Mouse (Mus musculus): Measurements from ENCODE around the gene Stn1.

Stn1 gene

DNA sequence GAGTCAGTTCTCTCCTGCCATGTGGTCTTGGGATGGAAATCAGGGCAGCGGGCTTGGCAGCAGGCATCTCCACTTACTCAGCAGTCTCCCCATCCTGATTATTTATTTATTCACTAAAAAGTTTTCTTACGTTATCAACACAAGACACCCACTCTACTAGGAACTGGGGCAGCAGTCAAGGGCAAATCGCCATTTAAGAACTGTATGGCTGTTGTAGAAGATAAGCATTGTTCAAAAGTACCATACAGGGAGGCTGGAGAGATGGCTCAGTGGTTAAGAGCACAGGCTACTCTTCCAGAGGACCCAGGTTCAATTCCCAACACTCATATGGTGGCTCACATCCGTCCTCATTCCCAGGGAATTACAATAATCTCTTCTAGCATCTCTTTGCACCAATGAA lies 65.5 kb downstream of the Stn1 start:
- no peak for DNase-seq (ENCODE audit: low spot score)

DNA sequence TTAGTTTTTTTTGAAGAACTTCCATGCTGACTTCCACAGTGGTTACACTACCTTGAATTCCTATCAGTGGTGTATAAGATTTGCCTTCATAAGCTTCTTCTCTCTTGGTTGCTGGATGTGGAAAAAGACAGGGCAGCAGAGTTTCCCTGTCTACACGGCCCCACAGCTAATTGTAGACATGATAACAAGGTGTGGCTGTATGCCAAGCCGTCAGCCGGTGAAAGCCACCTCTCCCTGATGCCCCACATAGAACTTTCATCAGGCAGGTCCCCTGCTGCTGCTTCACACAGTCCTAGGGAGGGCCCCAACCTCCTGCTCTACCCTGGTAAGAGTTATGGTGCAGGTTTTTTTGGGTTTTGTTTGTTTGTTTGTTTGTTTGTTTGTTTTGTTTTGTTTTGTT lies 68.6 kb downstream of the Stn1 start:
- DNase-seq (ENCODE audit: low spot score), result no peak

DNA sequence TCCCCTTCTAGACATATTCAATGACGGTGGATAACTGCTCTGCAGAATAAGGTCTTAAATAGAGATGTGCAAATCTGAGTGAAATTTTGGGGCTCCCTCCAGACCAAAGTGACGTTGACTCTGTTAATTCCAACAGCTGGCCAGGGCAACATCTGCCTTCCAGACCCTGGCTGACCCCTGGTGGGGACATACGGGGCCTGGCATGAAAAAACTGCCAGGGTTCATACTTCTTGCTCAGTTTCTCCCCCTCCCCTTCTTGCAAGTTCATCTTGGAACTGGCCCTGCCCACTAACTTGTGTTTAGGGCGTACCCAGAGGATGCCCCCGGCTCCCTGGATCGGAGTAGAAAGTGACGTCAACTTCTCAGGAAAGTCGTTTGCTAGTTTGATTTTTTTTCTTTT lies 70.5 kb downstream of the Stn1 start:
- no peak for DNase-seq (ENCODE audit: low spot score)

DNA sequence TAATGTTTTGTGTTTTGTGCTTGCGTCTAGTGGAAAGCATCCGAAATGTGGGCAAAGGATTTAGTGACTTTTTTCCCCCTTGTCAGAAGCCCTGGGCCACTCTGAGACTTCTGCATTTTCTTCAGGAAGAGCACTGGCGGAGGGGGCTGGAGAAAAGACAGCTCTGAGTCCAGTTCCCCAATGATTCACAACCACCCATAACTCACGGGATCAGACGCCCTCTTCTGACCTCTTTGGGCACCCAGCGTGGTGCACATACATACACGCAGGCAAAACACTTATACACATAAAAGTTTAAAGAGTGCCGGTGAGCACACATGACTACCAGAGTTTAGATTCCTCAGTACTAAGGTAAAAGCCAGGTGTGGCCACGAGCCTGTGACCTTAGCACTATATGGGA lies 71.8 kb downstream of the Stn1 start:
- no peak for DNase-seq (ENCODE audit: low spot score)

DNA sequence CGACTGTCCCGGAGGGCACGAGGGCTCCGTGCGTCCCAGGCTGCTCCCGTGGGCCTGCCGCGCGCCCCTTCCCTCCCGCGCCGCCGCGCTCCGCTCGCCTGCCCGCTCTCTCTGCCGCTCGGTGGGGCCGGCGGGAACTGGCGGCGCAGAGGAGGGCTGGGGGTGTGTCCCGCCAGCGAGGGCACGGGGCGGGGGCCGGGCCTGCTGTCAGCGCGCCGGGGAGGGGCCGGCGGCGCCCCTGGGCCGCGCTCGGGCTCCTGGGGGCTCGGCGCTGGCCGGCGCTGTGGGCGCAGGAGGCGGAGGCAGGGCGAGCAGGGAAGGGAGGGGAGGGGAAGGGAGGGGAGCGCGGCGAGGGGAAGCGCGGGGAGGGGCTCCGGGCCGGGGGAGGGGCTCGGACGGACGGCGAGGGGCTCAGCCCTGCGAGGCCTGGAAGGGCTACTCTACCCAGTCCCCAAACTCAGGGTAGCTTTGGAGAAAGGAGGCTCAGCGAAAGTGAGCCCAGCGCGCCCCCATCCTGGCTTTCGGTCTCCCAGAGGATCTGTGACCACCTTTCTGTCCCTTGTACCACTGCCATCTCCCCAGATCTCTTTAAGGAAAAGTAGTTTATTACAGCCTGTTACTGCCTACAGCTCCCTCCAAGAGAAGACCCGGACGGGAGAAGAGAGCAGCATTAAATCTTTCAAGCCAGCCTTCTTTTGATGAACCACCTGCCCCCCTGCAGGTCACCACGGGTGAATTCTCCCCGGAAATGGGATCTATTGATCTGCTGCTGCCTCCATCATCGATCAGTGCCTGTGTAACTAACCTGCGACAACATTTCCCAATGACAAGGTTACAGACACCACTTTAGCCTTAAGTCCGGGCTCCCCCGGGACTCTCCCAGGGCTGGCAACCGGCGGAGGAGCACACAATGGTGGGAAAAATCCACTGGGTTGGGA lies 72.7 kb downstream of the Stn1 start, which contains the start of gene Sh3pxd2a:
Sh3pxd2a (minus strand) TSS at position 98 of the 938 bp plus-strand sequence.
- no peak for DNase-seq (ENCODE audit: low spot score)

DNA sequence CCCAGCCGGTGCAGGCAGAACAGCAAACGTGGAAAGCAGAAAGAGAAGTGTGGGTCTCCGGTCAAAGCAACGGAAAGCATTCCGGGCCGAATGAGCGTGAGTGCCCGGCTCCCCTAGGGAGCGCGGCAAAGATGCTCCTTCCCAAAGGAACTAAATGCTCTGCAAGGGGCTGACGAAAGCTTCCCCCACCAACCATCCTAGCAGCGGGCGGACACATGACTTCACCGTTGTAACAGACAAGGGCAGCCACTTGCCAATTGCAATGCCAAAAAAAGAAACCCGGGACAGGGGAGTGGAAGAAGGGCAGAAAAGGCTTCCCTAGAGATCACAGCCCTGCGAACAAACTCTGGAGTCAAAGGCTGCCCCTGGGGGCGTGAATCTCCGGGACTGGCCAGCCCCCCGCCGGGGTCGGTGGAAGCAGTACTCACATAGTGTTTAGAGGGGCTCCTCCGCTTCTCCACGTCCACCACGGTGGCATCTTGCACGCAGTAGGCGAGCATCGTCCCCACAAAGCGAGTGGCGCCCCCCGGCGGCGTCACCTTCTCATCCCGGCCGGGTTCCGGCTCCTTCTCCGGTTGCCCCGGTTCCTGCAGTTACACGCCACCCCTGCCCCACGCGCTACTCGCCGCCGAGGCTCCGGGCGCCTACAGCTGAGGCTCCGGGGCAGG lies 73.5 kb downstream of the Stn1 start:
- DNase-seq (ENCODE audit: low spot score), result no peak

DNA sequence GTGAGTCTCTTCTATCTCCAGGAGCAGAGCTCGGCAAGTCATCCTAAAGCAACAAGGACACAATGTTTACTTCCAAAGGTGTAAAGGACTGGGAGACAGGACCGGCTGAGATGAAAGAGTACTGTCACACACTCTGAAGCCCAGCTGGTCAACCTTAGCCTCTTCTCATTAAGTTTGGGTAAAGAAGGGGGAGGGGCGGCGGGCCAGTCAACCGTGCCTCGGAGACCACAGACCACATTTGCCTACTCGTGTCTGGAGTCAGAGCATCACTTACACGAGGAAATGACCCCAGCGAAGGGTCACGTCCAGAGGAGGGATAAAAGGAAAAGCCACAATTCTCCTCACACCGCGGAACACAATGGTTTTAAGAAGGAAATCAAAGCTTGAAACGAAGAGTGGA lies 74.1 kb downstream of the Stn1 start:
- no peak for DNase-seq (ENCODE audit: low spot score)

DNA sequence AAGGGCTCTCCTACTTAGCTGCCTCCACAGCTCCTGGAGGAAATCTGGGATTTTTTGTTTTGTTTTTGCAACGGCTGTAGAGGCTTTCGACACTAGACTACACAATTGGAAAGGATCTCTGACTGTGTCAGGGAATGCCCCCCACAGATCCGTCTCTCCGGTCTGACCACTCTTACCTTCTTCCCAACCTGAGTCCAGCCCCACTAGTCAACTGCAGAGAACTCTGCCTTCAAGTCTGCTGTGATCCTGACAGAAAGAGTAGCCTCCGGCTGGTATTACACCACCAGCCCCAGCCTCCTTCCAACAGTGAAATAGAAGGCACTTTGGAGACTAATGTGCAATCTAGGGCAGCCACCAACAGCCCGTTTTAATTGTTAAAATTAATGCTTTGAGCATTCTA lies 74.6 kb downstream of the Stn1 start:
- DNase-seq (ENCODE audit: low spot score), result no peak

DNA sequence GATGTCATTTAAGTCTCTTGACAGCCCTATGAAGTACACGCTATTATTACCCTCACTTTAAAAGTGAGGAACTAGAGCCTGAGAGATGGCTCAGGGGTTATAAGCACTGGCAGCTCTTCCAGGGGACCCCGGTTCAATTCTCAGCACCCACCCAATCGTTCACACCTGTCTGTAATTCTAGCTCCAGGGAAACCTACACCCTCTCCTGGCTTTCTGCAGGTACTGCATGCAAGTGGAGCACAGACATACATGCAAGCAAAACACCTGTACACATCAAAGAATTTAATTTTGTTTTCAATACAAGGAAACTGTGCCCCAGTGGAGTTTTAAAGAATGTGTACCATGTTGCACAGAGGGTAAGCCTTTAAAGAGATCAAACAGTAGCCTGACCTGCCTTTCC lies 75.5 kb downstream of the Stn1 start:
- DNase-seq (ENCODE audit: low spot score), result no peak

DNA sequence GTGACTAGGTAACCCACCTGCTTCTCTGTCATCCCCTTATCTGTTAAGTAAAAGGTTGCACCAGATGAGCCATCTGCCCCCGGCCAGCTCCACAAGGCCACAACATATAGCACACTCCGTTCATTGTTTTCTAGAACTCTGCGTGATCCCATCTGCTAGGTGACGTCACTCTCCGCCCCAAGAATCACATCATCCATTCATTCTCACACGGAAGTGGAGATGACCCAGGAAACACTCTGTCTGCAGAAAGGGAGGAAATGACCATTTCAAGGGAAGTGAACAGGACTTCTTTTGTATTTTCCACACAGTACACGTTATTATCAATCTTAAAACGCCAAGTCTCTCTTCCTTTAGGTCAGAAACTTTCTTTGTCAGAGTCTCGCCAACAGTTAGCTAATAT lies 75.9 kb downstream of the Stn1 start:
- no peak for DNase-seq (ENCODE audit: low spot score)

DNA sequence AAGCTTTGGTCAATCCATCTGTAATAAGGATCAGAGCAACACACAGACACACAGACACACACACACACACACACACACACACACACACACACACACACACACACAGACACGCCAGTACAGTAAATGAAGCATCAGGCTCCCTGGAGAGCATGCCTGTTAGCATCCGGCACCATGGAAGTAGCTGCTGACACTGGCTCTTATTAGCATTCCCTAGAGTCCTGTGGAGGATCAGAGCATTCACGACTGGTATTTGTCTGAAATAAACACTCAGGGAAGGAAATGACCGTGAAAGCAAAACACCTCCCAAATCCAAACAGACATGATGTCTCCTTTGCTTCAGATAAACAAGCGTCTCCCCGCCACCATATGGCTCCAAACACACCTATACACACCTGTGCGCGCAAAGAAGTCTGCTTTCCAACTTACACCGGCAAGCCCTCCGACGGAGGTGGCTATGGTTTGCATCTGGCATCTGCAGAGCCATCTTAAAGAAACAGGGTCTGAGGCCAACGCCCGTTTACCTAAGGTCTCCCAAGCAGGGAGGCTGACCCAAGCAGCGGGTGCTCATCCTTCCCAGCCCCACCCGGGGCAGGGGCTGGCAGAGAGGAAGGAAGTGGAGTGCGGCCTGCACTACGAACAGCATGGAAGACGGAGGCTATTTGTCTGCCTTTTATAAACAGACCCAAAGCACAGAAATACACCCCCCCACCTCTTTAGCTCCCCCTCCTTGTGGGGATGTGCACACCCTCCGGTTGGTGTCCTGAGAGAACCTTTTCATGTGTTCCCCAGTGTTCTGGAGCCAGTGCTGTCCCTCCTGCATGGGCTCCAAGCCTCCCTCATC lies 77.0 kb downstream of the Stn1 start:
- no peak for DNase-seq (ENCODE audit: low spot score)

DNA sequence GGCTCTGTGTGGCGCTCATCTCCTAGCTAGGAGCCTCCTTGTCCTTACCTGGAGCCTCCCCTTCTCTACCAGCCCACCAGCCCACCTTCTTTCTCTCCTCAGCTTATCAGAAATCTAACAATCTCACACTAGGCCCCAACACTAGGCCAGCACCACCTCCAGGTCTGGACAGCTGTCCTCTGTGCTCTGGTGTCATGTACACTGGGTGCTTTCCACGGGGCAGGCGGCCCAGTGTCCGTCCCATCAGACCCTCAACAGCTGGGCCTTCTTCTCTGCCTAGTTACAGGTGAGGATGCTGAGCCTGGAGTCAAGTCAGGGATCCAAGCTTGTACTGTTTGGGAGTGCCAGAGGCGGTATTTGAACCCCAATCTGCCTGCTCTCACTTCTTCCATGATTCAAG lies 78.1 kb downstream of the Stn1 start:
- no peak for DNase-seq (ENCODE audit: low spot score)

DNA sequence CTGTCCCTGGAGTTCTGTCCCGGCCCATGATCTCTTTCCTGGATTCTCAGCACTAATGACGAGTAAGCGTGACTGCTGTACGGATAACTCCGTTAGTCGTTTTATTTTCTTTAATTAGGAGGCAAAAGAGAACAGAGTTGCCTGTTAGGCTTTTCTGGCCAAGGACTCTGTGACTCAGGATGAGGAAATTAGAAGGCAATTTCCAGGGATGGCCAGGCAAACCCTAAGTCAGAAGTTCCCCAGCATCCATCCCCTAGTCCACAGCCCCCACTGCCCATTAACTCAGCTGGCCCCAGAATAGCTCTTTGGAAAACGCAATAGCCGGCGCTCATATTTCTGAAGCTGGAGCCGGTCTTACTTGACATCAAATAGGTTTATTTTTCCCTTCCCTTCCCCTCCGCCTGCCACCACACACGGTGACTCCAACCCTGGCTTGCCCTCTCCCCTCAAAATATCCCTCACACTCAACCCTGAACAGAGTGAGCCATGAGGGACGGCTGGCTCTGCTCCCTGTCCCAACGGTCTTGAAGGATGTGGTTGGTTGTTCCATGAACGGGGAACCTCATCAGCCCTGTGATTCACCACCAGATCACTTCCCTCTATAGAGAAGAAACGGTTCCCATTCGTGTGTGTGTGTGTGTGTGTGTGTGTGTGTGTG lies 78.7 kb downstream of the Stn1 start:
- no peak for DNase-seq (ENCODE audit: low spot score)

DNA sequence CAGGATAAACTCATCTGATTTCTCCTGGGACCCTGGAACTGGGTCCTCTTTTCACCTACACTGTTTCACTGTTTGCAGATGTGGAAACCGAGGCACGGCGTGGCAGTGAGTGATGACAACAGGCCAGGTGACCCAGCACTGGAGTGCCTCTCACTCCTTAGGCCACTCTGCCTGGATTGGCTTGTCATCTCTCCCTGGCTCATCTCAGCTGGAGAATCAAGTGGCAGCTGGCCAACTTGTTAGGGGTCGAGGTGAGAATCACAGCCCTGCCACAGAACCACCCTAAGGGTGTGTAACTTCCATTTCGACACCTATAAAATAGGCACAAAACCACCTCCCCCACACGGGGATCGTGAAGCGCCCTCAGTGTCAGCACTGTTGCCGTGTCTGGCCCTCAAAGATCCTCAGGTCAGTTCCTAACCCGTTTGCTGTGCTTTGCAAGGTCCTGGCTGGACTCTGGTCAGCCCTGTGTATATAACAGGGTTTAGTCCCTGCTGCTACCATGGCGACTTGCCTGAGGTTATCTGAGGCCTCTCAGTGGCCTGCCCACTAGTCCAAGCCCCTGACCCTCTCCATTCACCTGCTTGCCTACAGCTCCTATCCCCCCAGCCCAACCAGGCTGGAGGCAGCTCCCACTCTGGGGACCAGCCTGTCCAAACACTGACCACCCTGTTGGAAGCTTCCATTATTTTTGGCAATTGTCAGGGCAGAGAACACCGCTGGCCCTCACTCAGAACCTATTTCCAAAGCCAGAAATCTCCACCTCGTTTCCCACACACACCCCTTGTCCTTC lies 79.4 kb downstream of the Stn1 start:
- no peak for DNase-seq (ENCODE audit: low spot score)

DNA sequence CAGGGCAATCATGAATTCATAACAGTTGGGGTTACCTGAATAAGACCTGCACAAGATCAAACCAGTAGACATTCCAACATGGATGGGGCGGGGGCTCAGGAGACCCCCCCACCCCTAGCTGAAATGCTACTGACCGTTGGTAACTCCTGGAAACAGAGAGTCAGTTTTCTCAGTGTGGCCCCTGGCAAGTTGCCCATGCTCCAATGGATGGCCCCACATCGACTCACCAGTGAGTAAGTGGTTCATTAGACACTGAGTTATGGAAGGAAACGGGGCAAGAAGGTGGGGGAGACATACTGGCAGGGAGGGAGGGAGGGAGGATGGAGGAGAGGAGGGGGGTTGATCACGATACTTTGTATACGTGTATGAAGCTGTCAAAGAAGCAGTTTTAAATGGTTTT lies 81.3 kb downstream of the Stn1 start:
- no peak for DNase-seq (ENCODE audit: low spot score)

DNA sequence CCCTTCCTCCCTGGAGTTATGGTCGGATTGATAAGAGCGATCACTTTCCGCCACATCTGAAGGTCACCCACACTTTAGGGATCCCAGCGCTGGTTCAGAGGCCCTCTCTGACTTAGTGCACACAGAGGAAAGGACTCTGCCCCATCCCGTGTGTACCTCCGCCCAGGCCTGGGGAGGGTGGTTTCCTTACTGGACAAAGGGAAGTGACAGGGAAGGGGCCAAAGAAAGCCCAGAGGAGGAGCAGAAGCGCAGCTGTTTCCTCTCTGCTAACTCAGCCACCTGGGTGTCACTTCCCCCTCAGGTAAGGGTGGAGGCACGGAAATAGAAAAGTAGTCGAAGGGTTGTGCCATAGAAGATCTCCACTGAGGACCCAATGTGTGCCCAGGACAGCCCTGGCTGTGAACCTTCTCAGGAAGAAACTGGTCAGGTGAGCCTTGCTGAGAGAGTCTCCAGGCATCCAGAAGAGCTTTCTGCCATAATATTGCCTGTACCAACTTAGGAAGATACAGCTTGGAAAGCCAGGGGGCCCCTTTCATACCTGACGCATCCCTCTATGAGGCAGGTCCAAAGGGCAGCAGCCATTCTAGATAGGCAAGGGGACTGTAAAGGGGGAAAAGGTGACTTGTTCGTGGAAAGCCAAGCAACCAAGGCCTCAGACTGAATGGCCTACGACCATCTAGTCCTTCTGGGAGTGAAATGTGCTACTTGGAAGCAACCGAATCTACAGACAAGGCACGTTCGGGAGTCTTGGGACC lies 82.1 kb downstream of the Stn1 start:
- no peak for DNase-seq (ENCODE audit: low spot score)

DNA sequence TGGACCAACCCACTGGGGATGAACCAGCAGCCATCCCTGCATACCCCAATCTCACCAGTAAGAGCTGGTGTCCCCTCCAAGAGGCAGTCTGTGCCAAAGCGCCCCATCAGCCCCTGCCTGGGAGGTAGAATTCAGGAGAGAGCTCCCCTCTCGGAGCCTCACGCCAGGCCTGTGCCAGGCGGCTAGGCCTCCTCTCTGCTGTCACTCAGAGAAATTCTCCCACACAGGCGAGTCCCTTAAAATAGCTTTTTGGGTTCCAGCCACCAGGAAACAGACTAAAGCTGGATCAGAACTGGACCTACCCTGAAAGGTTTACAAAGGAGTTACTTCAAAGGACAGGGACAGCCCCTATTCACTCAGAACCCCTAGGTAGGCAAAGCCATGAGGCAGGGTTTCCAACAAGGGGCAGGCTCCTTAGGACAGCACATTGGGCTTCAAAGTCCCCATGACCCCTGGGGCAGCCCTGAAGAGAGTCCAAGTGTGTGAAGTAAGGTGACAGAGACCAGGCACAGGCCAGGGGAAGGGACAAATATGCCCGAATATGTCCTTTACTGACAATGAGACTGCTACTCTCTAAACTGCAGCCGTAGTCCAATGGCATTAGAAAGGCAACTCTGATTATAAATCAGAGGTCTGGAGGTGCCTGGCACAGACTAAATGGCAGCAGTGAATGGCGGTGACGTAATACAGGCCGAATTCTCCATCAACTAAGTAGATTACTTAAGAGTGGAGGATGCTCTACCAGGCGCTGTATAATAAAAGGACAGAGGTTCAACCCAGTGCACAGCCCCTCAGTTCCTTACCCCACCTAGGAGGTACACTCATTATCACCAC lies 82.9 kb downstream of the Stn1 start:
- DNase-seq (ENCODE audit: low spot score), result no peak

DNA sequence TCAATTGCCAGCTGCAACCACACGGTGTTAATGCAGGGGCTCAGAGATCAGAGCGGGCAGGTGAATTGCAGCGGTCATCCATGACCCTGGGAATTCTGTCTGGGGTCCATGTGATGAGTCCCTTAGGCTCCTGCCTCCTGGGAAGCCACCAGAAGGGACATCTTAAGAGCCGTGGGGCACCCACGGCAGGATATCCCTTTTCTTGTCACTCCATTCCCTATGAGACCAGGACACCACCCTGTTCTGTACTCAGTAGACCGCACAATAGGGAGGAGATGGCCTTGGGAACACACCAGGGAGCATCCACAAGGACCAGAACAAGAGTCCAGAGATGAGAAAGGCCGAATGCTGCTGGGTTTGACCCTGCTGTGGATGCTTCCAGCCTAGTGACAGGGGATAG lies 84.0 kb downstream of the Stn1 start:
- no peak for DNase-seq (ENCODE audit: low spot score)

DNA sequence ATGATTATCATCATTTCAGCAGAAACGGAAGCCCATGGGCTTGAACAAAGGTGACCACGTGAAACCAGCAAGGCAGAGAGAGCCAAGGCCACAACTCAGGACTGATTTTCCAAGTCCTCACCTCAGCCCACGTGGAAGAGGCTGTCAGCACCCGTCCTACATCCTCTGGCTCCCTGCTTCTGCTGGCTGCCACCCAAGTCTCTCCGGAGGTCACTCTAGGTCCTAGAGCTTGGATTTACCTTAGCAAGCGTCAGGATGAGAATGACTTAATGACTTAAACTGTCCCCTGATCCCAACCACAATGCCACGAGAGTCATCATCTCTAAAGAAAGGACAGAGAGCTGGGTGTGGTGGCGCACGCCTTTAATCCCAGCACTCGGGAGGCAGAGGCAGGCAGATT lies 84.6 kb downstream of the Stn1 start:
- DNase-seq (ENCODE audit: low spot score), result no peak

DNA sequence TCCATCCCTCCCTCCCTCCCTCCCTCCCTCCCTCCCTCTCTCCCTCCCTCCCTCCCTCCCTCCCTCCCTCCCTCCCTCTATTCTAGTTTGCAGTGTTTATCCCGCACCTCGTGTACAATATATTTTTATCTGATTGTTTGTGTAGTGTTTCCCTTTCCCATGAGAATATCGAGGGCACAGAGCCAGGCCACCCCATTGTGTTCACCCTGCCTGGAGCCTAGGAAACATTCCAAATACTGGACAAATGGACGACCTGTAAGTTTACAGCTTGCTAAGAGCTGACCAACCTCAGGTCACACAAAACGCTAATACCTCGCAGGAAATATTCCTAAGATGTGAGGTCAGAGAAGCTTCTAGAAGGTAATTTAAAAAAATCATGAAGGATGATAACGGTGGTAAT lies 85.1 kb downstream of the Stn1 start:
- DNase-seq (ENCODE audit: low spot score), result no peak

Measured in layer of hippocampus, adult 9-10 months (tissue).